Mouse (Mus musculus) G1E (cell line): ENCODE data around the gene Sesn3. TPM values are rescaled to one million over a fixed set of nuclear protein-coding genes. Genes with fewer than 3 reads are reported as not detected.

ENCODE experiments used
- ATAC-seq: 2 replicates; pipeline ENCODE4 v1.8.0; 2016; ENCODE audit warnings: mild to moderate bottlenecking; ENCODE audit not compliant: insufficient number of reproducible peaks, poor library complexity, low FRiP score, severe bottlenecking; ENCODE audit errors: extremely low read depth
- DNase-seq: peaks from one replicate; pipeline ENCODE4 v3.0.0; 2012; ENCODE audit warnings: low spot score
- H3K27me3 ChIP-seq: 2 replicates; pipeline ENCODE4 v1.6.1; 2012; ENCODE audit warnings: mild to moderate bottlenecking, low read length, inconsistent platforms; ENCODE audit not compliant: insufficient read depth
- H3K36me3 ChIP-seq: replicated peaks from 2 replicates; pipeline ENCODE3; 2012; ENCODE audit warnings: mild to moderate bottlenecking, inconsistent platforms
- H3K4me1 ChIP-seq: 2 replicates; pipeline ENCODE4 v1.6.1; 2012; ENCODE audit warnings: low read depth, low read length, inconsistent platforms, mixed read lengths; ENCODE audit not compliant: insufficient read depth
- H3K4me3 ChIP-seq: 2 replicates; pipeline ENCODE4 v1.5.1; 2012; ENCODE audit warnings: low read depth, mild to moderate bottlenecking, inconsistent platforms, low read length, moderate library complexity, mixed read lengths
- H3K9me3 ChIP-seq: replicated peaks from 2 replicates; pipeline ENCODE4 v1.6.1; 2012; ENCODE audit warnings: inconsistent platforms
- CTCF ChIP-seq: IDR thresholded peaks from 2 replicates; pipeline ENCODE4 v1.5.1; 2012; ENCODE audit warnings: low read depth, low read length, inconsistent platforms, mixed read lengths
- GATA1 ChIP-seq: IDR thresholded peaks from 2 replicates; pipeline ENCODE4 v1.6.1; 2012; ENCODE audit warnings: borderline replicate concordance, low read length, inconsistent platforms, mixed read lengths
- GATA2 ChIP-seq: IDR thresholded peaks from 2 replicates; pipeline ENCODE4 v1.6.1; 2012; ENCODE audit warnings: low read depth, low read length, inconsistent platforms, borderline replicate concordance
- POLR2AphosphoS5 ChIP-seq: IDR thresholded peaks from 2 replicates; pipeline ENCODE4 v1.6.1; 2012; ENCODE audit warnings: low read depth, low read length, inconsistent platforms; ENCODE audit not compliant: insufficient replicate concordance
- TAL1 ChIP-seq: conservative IDR thresholded peaks from 2 replicates; pipeline ENCODE4 v1.6.1; 2012; ENCODE audit warnings: low read depth, low read length, inconsistent platforms, mixed read lengths
- polyA plus RNA-seq: library from polyadenylated mRNA; stranded (reverse); fragments of >175 nt; gene quantifications from 2 replicates; pipeline ENCODE4 v1.2.3, GENCODE M21; 2012
- total RNA-seq, 2 experiments: library from RNA; stranded (forward) in 1 of 2; stranded (reverse) in 1 of 2; fragments of 200-1000 nt in 1 of 2; fragments of >200 nt in 1 of 2; fragmentation: Nextera tagmentation in 1 of 2; gene quantifications; 2 replicates each; pipeline ENCODE4 v1.2.3; 2014 to 2017

The Sesn3 gene
- total and polyA plus RNA-seq, 3 experiments, result 0.07 to 0.22 TPM; not detected in 1

GRCm38 (mm10) chr9:14295680-14296440, 21.0 kb downstream of the Sesn3 start:
- ATAC-seq (no peak), DNase-seq (no peak)
- TF ChIP-seq GATA1, result no peak
- no peak for TF ChIP-seq POLR2AphosphoS5
- no peak for TF ChIP-seq TAL1
- no peak for TF ChIP-seq GATA2
- TF ChIP-seq CTCF, result no peak
- Histone ChIP-seq H3K4me1 (no peaks in the 10 kb centered on the region), H3K36me3 (no peaks in the 10 kb centered on the region), H3K27me3 (no peaks in the 10 kb centered on the region), H3K4me3 (no peak overlapping the region), H3K9me3 (no peaks in the 10 kb centered on the region)

GRCm38 (mm10) chr9:14297204-14297603, 22.3 kb downstream of the Sesn3 start:
- H3K4me1 ChIP-seq, result no peaks in the 10 kb centered on the region
- DNase-seq, result no peak
- H3K36me3 ChIP-seq, result no peaks in the 10 kb centered on the region

GRCm38 (mm10) chr9:14299819-14300218, 25.0 kb downstream of the Sesn3 start:
- DNase-seq, result no peak
- no peak for TF ChIP-seq CTCF
- TF ChIP-seq POLR2AphosphoS5, result no peak
- TF ChIP-seq GATA1, result no peak
- no peak for TF ChIP-seq GATA2
- no peak for TF ChIP-seq TAL1
- Histone ChIP-seq H3K4me3 (no peak overlapping the region), H3K4me1 (no peaks in the 10 kb centered on the region), H3K9me3 (no peaks in the 10 kb centered on the region), H3K27me3 (no peaks in the 10 kb centered on the region), H3K36me3 (no peaks in the 10 kb centered on the region)
- ATAC-seq, result no peak

More at GRCm38 (mm10) chr9:14297204-14297603, 22.3 kb downstream of the Sesn3 start:
- H3K27me3 ChIP-seq, result no peaks in the 10 kb centered on the region
- no peaks in the 10 kb centered on the region for H3K9me3 ChIP-seq
- no peak for TF ChIP-seq GATA2
- no peak for TF ChIP-seq TAL1
- no peak for TF ChIP-seq GATA1
- TF ChIP-seq CTCF, result no peak
- TF ChIP-seq POLR2AphosphoS5, result no peak
- no peak overlapping the region for H3K4me3 ChIP-seq
- no peak for ATAC-seq

- TF ChIP-seq CTCF (no peak), GATA1 (no peak), POLR2AphosphoS5 (no peak), TAL1 (no peak), GATA2 (no peak)
- Histone ChIP-seq H3K9me3 (no peaks in the 10 kb centered on the region), H3K4me3 (no peak overlapping the region), H3K36me3 (no peaks in the 10 kb centered on the region), H3K27me3 (no peaks in the 10 kb centered on the region), H3K4me1 (no peaks in the 10 kb centered on the region)
- DNase-seq, result no peak
- no peak for ATAC-seq
These were observed 25.9 kb downstream of the Sesn3 start for GRCm38 (mm10) chr9:14300795-14301194.

- H3K36me3 ChIP-seq, result no peaks in the 10 kb centered on the region
- TF ChIP-seq GATA1 (no peak), POLR2AphosphoS5 (no peak), GATA2 (no peak), CTCF (no peak), TAL1 (no peak)
- H3K27me3 ChIP-seq, result no peaks in the 10 kb centered on the region
- no peak overlapping the region for H3K4me3 ChIP-seq
- DNase-seq (no peak), ATAC-seq (no peak)
- no peaks in the 10 kb centered on the region for H3K9me3 ChIP-seq
- H3K4me1 ChIP-seq, result no peaks in the 10 kb centered on the region
These were observed 29.5 kb downstream of the Sesn3 start for GRCm38 (mm10) chr9:14304262-14304968.

- no peaks in the 10 kb centered on the region for H3K9me3 ChIP-seq
- H3K4me1 ChIP-seq, result no peaks in the 10 kb centered on the region
- TF ChIP-seq TAL1 (no peak), CTCF (no peak), GATA2 (no peak), POLR2AphosphoS5 (no peak), GATA1 (no peak)
- no peaks in the 10 kb centered on the region for H3K36me3 ChIP-seq
- no peak for DNase-seq
- ATAC-seq, result no peak
- H3K27me3 ChIP-seq, result no peaks in the 10 kb centered on the region
- no peak overlapping the region for H3K4me3 ChIP-seq
These were observed 32.5 kb downstream of the Sesn3 start for GRCm38 (mm10) chr9:14307341-14307740.
